ENCODE assay signal across 18 mouse cellular contexts in the genomic region with DNA sequence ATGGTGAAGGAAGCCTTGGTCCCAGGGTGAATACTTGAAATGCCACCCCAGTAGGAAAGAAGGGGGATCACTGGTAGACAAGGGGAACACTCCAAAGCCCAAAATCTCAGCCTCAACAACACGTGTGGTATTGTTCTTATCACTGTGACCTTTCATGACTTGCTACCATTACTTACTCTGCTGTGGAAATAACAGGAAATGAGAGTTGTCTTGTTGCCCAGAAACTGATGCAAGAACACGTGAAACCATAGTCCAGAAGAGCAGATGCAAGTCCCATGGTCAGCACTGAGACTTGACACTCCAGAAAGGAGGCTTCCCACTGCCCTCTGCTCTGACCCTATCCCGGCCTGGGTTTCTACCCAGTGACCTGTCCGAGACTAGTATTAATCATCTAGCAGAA.
DNase-seq lines count a peak whose midpoint lies in the region; ATAC-seq and TF ChIP-seq lines count a peak whose summit lies in the region.
"Had no signal": no experiment of that assay in that cellular context is flagged by ENCODE, and none has a peak within 500 bp of the region (broad histone marks: within the 10 kb centered on the region; RNA-seq: fewer than 3 reads in every experiment).

No protein-coding gene starts in this region.

- WGBS in heart, embryonic 11.5 days (ENCODE audit: insufficient replicate concordance), result 57% methylated on average over 4 of the region's 4 CpGs
- WGBS in kidney, postnatal 0 days, result 47% methylated on average over 4 of the region's 4 CpGs
- 78% methylated on average over 4 of the region's 4 CpGs for WGBS in forebrain, embryonic 16.5 days
- 81% methylated on average over 4 of the region's 4 CpGs for WGBS in forebrain, embryonic 12.5 days

- no peak overlapping the region for H3K4me3 ChIP-seq in heart, embryonic 11.5 days (ENCODE audit: low read depth, low read length)
- no peak overlapping the region for H3K4me3 ChIP-seq in kidney, postnatal 0 days (replicated peaks; ENCODE audit: low read depth, low read length)
- H3K4me3 ChIP-seq in forebrain, embryonic 16.5 days (replicated peaks; ENCODE audit: low read length), result no peak overlapping the region
- no peak overlapping the region for H3K4me3 ChIP-seq in forebrain, embryonic 12.5 days (replicated peaks)
- H3K4me3 ChIP-seq: forebrain, embryonic 13.5 days; hindbrain, embryonic 15.5 days; midbrain, embryonic 10.5 days; neural tube, embryonic 12.5 days; stomach, embryonic 15.5 days had no signal

- H3K27ac ChIP-seq in heart, embryonic 11.5 days (ENCODE audit: low read depth, low read length), result no peak overlapping the region
- no peak overlapping the region for H3K27ac ChIP-seq in kidney, postnatal 0 days
- no peak overlapping the region for H3K27ac ChIP-seq in forebrain, embryonic 16.5 days (ENCODE audit: low read length)
- no peak overlapping the region for H3K27ac ChIP-seq in forebrain, embryonic 12.5 days
- H3K27ac ChIP-seq: forebrain, embryonic 13.5 days; hindbrain, embryonic 15.5 days; midbrain, embryonic 10.5 days; neural tube, embryonic 12.5 days; stomach, embryonic 15.5 days had no signal

- peak; percentile 36 to 57 for DNase-seq in heart, adult 18-20 months
- DNase-seq in kidney, postnatal 0 days (ENCODE audit: low spot score), result peak; percentile 24
- DNase-seq in kidney, postnatal 10 days, result no peak
- DNase-seq in adrenal gland, postnatal 10 days, result peak; percentile 9
- peak; percentile 51 for DNase-seq in kidney, postnatal 14 days
- DNase-seq: B cell, adult 2 months; cerebellum, adult 18-20 months; cerebellum, postnatal 36 days had no signal

- 0 out of 2 replicates have a peak, but pooled peaks cover 4% of the 10 kb centered on the region for H3K27me3 ChIP-seq in heart, embryonic 11.5 days (ENCODE audit: control insufficient read depth, insufficient read depth, low read length)
- no peaks in the 10 kb centered on the region for H3K27me3 ChIP-seq in kidney, postnatal 0 days (ENCODE audit: insufficient read depth, low read length)
- no peaks in the 10 kb centered on the region for H3K27me3 ChIP-seq in forebrain, embryonic 16.5 days (replicated peaks; ENCODE audit: control insufficient read depth, insufficient read depth, low read length)
- no peaks in the 10 kb centered on the region for H3K27me3 ChIP-seq in forebrain, embryonic 12.5 days
- H3K27me3 ChIP-seq: forebrain, embryonic 13.5 days; hindbrain, embryonic 15.5 days; neural tube, embryonic 12.5 days; stomach, embryonic 15.5 days had no signal

- TF ChIP-seq CTCF in kidney, postnatal 0 days (IDR thresholded peaks at IDR 0.05; ENCODE audit: low read depth), result no peak

- H3K4me2 ChIP-seq in heart, embryonic 11.5 days, result no peak overlapping the region
- no peak overlapping the region for H3K4me2 ChIP-seq in kidney, postnatal 0 days (ENCODE audit: low read length)
- H3K4me2 ChIP-seq in forebrain, embryonic 16.5 days (ENCODE audit: low read length), result no peak overlapping the region
- H3K4me2 ChIP-seq in forebrain, embryonic 12.5 days, result no peak overlapping the region
- H3K4me2 ChIP-seq: forebrain, embryonic 13.5 days; hindbrain, embryonic 15.5 days; lung, embryonic 14.5 days; neural tube, embryonic 12.5 days; stomach, embryonic 15.5 days had no signal

- no peak overlapping the region for H3K9ac ChIP-seq in heart, embryonic 11.5 days (ENCODE audit: low read depth, low read length)
- no peak overlapping the region for H3K9ac ChIP-seq in kidney, postnatal 0 days (ENCODE audit: low read depth, low read length)
- no peak overlapping the region for H3K9ac ChIP-seq in forebrain, embryonic 16.5 days (replicated peaks; ENCODE audit: low read depth, low read length)
- H3K9ac ChIP-seq in forebrain, embryonic 12.5 days, result no peak overlapping the region
- H3K9ac ChIP-seq: forebrain, embryonic 13.5 days; hindbrain, embryonic 15.5 days; lung, embryonic 14.5 days; neural tube, embryonic 12.5 days; stomach, embryonic 15.5 days had no signal

- H3K36me3 ChIP-seq in heart, embryonic 11.5 days (ENCODE audit: control insufficient read depth, insufficient read depth, low read length), result no peaks in the 10 kb centered on the region
- no peaks in the 10 kb centered on the region for H3K36me3 ChIP-seq in kidney, postnatal 0 days (ENCODE audit: insufficient read depth, low read length)
- H3K36me3 ChIP-seq in forebrain, embryonic 16.5 days (ENCODE audit: control insufficient read depth, insufficient read depth), result no peaks in the 10 kb centered on the region
- H3K36me3 ChIP-seq in forebrain, embryonic 12.5 days (replicated peaks), result no peaks in the 10 kb centered on the region
- H3K36me3 ChIP-seq: hindbrain, embryonic 15.5 days; midbrain, embryonic 10.5 days; neural tube, embryonic 12.5 days; stomach, embryonic 15.5 days had no signal

- no peaks in the 10 kb centered on the region for H3K4me1 ChIP-seq in heart, embryonic 11.5 days (ENCODE audit: control insufficient read depth, insufficient read depth, low read length)
- H3K4me1 ChIP-seq in kidney, postnatal 0 days (replicated peaks; ENCODE audit: insufficient read depth, low read length), result no peaks in the 10 kb centered on the region
- H3K4me1 ChIP-seq in forebrain, embryonic 16.5 days (replicated peaks; ENCODE audit: control insufficient read depth, insufficient read depth, low read length), result peaks cover 15% of the 10 kb centered on the region
- peaks cover 17% of the 10 kb centered on the region for H3K4me1 ChIP-seq in forebrain, embryonic 12.5 days
- H3K4me1 ChIP-seq: stomach, embryonic 15.5 days had no signal

- no peaks in the 10 kb centered on the region for H3K9me3 ChIP-seq in heart, embryonic 11.5 days (replicated peaks; ENCODE audit: control insufficient read depth, low read length)
- no peaks in the 10 kb centered on the region for H3K9me3 ChIP-seq in kidney, postnatal 0 days (replicated peaks; ENCODE audit: low read length)
- no peaks in the 10 kb centered on the region for H3K9me3 ChIP-seq in forebrain, embryonic 16.5 days (ENCODE audit: control insufficient read depth, low read length)
- no peaks in the 10 kb centered on the region for H3K9me3 ChIP-seq in forebrain, embryonic 12.5 days
- H3K9me3 ChIP-seq: forebrain, embryonic 13.5 days; hindbrain, embryonic 15.5 days; midbrain, embryonic 10.5 days; neural tube, embryonic 12.5 days; stomach, embryonic 15.5 days had no signal

- ATAC-seq in heart, embryonic 11.5 days (replicated peaks; ENCODE audit: insufficient number of reproducible peaks, low FRiP score, low TSS enrichment), result no peak
- ATAC-seq in kidney, postnatal 0 days (replicated peaks; ENCODE audit: low FRiP score, low read depth), result no peak
- no peak for ATAC-seq in forebrain, embryonic 16.5 days
- no peak for ATAC-seq in forebrain, embryonic 12.5 days (ENCODE audit: low FRiP score)
- ATAC-seq: forebrain, embryonic 13.5 days; intestine, embryonic 16.5 days had no signal
